Mouse (Mus musculus) liver (tissue): Measurements from ENCODE around the gene Rbfox1.

Source experiments
- DNase-seq: peaks from one replicate; pipeline ENCODE4 v3.0.0-alpha.2; 2020; ENCODE audit warnings: mixed read lengths

Gene Rbfox1

GRCm38 (mm10) chr16:7050945-7051344 lies 1165.8 kb downstream of the Rbfox1 start:
- DNase-seq = no peak

GRCm38 (mm10) chr16:7051991-7052390 lies 1166.8 kb downstream of the Rbfox1 start:
- DNase-seq = no peak

- no peak for DNase-seq
Measured at GRCm38 (mm10) chr16:7052408-7052807, 1167.3 kb downstream of the Rbfox1 start.

GRCm38 (mm10) chr16:7057789-7058188 lies 1172.6 kb downstream of the Rbfox1 start:
- no peak for DNase-seq

GRCm38 (mm10) chr16:7058556-7058955 lies 1173.4 kb downstream of the Rbfox1 start:
- no peak for DNase-seq

GRCm38 (mm10) chr16:7059596-7059995 lies 1174.4 kb downstream of the Rbfox1 start:
- DNase-seq = no peak

- DNase-seq = no peak
Measured at GRCm38 (mm10) chr16:7060864-7061263, 1175.7 kb downstream of the Rbfox1 start.

- DNase-seq = no peak
Measured at GRCm38 (mm10) chr16:7062512-7062911, 1177.4 kb downstream of the Rbfox1 start.

- no peak for DNase-seq
Measured at GRCm38 (mm10) chr16:7067109-7067508, 1182.0 kb downstream of the Rbfox1 start.

GRCm38 (mm10) chr16:7069599-7069998 lies 1184.4 kb downstream of the Rbfox1 start:
- DNase-seq = no peak

- DNase-seq = no peak
Measured at GRCm38 (mm10) chr16:7074786-7075185, 1189.6 kb downstream of the Rbfox1 start.

- DNase-seq = no peak
Measured at GRCm38 (mm10) chr16:7075749-7076148, 1190.6 kb downstream of the Rbfox1 start.

- no peak for DNase-seq
Measured at GRCm38 (mm10) chr16:7076305-7076704, 1191.2 kb downstream of the Rbfox1 start.

- no peak for DNase-seq
Measured at GRCm38 (mm10) chr16:7076707-7077106, 1191.6 kb downstream of the Rbfox1 start.

- no peak for DNase-seq
Measured at GRCm38 (mm10) chr16:7081074-7081568, 1196.0 kb downstream of the Rbfox1 start.

GRCm38 (mm10) chr16:7081684-7082255 lies 1196.6 kb downstream of the Rbfox1 start:
- DNase-seq = no peak

- DNase-seq = no peak
Measured at GRCm38 (mm10) chr16:7083937-7084336, 1198.8 kb downstream of the Rbfox1 start.

GRCm38 (mm10) chr16:7088601-7089430 lies 1203.7 kb downstream of the Rbfox1 start:
- DNase-seq = no peak

GRCm38 (mm10) chr16:7089475-7089874 lies 1204.3 kb downstream of the Rbfox1 start:
- DNase-seq = no peak

GRCm38 (mm10) chr16:7090205-7090604 lies 1205.0 kb downstream of the Rbfox1 start:
- no peak for DNase-seq

GRCm38 (mm10) chr16:7092811-7093210 lies 1207.7 kb downstream of the Rbfox1 start:
- DNase-seq = no peak

- no peak for DNase-seq
Measured at GRCm38 (mm10) chr16:7093686-7094085, 1208.5 kb downstream of the Rbfox1 start.

GRCm38 (mm10) chr16:7094181-7094749 lies 1209.1 kb downstream of the Rbfox1 start:
- no peak for DNase-seq

- DNase-seq = no peak
Measured at GRCm38 (mm10) chr16:7097071-7097470, 1211.9 kb downstream of the Rbfox1 start.
